Mouse (Mus musculus): ENCODE results near the gene Cacna1i. TPM values are rescaled to one million over a fixed set of nuclear protein-coding genes. Genes with fewer than 3 reads are reported as not detected.

Gene Cacna1i
- polyA plus RNA-seq, 1 experiment: 2.8 TPM

DNA sequence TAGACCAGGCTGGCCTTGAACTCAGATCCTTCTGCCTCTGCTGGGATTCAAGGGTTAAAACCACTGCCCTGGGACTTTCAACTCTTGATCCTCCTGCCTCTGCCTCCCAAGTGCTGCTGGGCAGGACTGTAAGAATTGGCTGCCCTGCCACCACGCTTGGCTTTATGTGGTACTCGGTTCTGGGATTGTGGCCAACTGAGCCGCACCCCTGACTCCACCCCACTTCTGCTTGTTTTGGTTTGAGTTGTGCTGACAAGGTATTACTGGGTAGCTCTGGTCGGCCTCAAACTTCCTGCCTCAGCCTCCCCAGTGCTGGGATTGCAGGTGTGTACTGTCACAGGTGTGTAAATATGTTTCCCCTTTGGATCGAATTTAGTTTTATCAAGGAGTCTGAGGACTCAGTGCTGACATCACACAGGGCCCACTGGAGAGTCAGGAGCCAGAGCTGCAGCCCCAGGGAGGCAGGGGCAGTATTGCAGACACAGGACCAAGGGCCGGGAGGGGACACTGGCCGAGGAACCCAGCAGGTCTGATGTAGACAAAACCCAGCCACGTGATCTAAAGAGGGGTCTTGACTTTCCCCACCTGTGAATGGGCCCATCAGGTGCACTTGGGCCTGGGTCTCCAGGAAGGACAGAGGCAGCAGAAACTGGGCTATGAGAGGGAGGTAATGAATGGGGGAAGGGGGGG lies 30.9 kb downstream of the Cacna1i start:
- Histone ChIP-seq H3K27ac (ENCODE audit: control insufficient read depth, insufficient read depth, low read depth, low read length, poor library complexity) (peak overlapping the region; percentile 4; the same call in 1 of the 2 replicates), H3K4me3 (replicated peaks; ENCODE audit: control insufficient read depth, low read depth, low read length) (no peak overlapping the region), H3K4me1 (ENCODE audit: control insufficient read depth, insufficient read depth, low read length) (peaks cover 5% of the 10 kb centered on the region)
- TF ChIP-seq CTCF (IDR thresholded peaks at IDR 0.05; ENCODE audit: control insufficient read depth, insufficient read depth, low read length): no peak
- TF ChIP-seq POLR2A (IDR thresholded peaks at IDR 0.05; ENCODE audit: borderline replicate concordance, control insufficient read depth, low read depth, low read length): no peak
- WGBS: 34% methylated on average over 8 of the region's 8 CpGs

DNA sequence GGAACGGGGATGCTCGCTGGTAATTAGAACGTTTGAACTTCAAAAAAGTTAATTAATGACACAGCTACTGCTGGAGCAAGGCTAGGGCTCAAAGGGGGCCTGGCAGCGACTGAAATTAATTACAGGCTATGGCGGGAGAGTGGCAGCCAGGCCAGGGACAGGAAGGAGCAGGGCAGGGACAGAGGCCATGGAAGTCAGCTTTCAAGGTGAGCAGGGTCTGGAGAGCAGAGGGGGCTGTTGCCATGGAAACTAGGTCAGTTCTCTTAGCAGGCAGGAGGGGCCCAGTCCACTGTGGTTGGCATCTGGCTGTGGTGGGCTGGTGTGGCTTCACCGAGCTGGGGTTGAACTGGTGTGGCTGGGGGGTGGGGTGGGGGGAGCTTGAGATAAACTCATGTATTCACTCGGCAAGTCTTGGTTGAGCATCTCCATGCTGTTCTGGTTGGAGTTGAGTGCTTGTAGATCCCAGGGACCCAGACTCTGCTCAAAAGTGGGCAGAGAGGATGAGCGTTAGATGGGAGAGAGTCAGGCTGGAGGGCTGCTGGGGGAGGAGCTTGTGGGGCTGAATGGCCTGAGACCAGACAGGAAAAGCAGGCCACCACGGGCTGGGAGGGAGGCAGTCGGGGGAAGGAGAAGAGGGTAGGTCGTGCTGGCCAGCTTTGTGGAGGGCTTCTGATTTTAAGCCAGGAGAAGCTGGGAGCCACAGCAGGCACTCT lies 31.7 kb downstream of the Cacna1i start:
- Histone ChIP-seq H3K4me1 (ENCODE audit: control insufficient read depth, insufficient read depth, low read length) (peaks cover 5% of the 10 kb centered on the region), H3K27ac (ENCODE audit: control insufficient read depth, insufficient read depth, low read depth, low read length, poor library complexity) (peak overlapping the region; percentile 49), H3K4me3 (replicated peaks; ENCODE audit: control insufficient read depth, low read depth, low read length) (no peak overlapping the region)
- 27% methylated on average over 11 of the region's 11 CpGs for WGBS
- no peak for TF ChIP-seq POLR2A (IDR thresholded peaks at IDR 0.05; ENCODE audit: borderline replicate concordance, control insufficient read depth, low read depth, low read length)

DNA sequence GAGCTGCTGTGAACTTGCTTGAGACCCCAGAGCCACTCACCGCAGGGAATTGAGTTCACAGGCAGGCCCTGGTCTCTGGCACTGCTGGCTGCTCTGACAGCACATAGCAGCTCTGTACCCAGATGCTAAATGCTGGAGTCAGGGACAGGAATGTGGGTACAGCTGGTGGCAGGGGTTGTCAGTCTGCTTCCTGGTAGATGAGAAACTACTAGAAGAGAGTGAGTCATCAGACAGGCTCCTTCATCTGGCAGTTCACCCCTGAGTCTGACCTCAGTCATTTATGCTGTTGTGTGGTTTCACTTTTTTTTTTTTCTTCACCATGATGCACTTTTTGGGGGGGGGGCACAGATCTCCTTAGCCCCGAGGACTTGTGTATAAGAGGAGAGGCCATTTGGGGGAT lies 32.3 kb downstream of the Cacna1i start:
- TF ChIP-seq CTCF (IDR thresholded peaks at IDR 0.05; ENCODE audit: control insufficient read depth, insufficient read depth, low read length) (no peak), POLR2A (IDR thresholded peaks at IDR 0.05; ENCODE audit: borderline replicate concordance, control insufficient read depth, low read depth, low read length) (no peak)
- Histone ChIP-seq H3K4me1 (ENCODE audit: control insufficient read depth, insufficient read depth, low read length) (peaks cover 5% of the 10 kb centered on the region), H3K4me3 (replicated peaks; ENCODE audit: control insufficient read depth, low read depth, low read length) (no peak overlapping the region), H3K27ac (ENCODE audit: control insufficient read depth, insufficient read depth, low read depth, low read length, poor library complexity) (peak overlapping the region; percentile 49)
- WGBS: 32% methylated on average over 2 of the region's 2 CpGs

DNA sequence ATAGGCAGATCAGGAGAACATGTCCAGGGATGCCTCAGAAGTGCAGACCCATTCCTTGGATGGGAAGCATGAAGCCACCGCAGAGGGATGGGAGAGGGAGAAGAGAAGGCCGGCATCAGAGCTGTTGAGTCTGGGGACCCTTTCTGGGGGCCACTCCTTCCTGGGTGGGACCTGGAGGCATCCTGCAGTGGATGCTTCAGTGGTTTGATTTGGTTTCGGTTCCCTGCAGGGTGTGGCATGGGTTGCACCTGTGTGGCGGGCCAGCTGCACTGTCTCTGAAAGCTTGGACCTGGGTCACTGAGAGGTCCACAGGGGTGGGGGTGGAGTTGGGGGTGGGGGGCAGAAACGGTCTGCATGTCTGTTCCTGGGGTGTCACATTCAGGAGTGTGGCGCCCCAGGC lies 32.9 kb downstream of the Cacna1i start:
- H3K4me1 ChIP-seq (ENCODE audit: control insufficient read depth, insufficient read depth, low read length): peaks cover 5% of the 10 kb centered on the region
- WGBS: 53% methylated on average over 6 of the region's 6 CpGs
- TF ChIP-seq CTCF (IDR thresholded peaks at IDR 0.05; ENCODE audit: control insufficient read depth, insufficient read depth, low read length) (no peak), POLR2A (IDR thresholded peaks at IDR 0.05; ENCODE audit: borderline replicate concordance, control insufficient read depth, low read depth, low read length) (no peak)
- H3K27ac ChIP-seq (ENCODE audit: control insufficient read depth, insufficient read depth, low read depth, low read length, poor library complexity): no peak overlapping the region
- H3K4me3 ChIP-seq (replicated peaks; ENCODE audit: control insufficient read depth, low read depth, low read length): peak overlapping the region; percentile 66

DNA sequence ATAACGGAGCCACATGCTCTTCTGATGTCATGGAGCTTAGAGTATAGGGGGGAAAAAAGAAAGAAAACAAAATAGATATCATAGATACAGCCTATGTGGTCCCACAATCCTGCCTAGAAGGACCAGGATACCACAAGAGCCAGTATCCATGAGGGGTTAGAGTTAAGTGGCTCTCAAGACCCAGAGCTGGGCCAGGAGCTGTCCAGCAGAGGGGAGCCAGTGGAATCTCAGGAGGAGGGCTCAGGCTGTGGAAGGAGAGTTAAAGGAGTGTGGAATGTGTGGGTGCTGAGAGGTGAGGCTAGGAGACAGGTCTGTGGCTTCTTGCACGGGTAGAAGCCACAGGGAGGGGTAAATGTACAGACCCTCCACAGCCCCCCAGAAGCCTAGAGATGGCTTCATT lies 38.2 kb downstream of the Cacna1i start:
- 51% methylated on average over 2 of the region's 2 CpGs for WGBS
- no peak overlapping the region for H3K27ac ChIP-seq (ENCODE audit: control insufficient read depth, insufficient read depth, low read depth, low read length, poor library complexity)
- peaks cover under 1% of the 10 kb centered on the region for H3K4me1 ChIP-seq (ENCODE audit: control insufficient read depth, insufficient read depth, low read length)
- H3K4me3 ChIP-seq (replicated peaks; ENCODE audit: control insufficient read depth, low read depth, low read length): no peak overlapping the region
- no peak for TF ChIP-seq CTCF (IDR thresholded peaks at IDR 0.05; ENCODE audit: control insufficient read depth, insufficient read depth, low read length)

DNA sequence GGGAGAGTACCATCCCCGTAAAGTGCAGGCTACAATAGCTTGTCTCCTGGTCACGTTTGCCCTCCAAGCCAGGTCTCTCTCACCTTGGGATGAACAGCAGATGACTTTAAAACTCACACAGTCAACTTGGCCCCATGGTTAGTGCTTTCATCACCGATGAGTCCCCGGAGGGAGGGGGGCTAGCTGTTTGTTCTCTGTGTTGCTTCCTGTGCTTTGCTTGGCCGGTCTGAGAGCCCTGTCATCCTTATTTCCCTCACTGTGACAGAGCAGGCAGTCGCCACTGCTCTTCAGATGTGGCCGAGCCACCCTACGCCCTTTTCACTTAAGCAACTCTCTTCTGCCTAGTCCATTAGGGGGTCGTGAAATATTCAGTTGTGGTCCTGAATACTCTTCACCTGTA lies 38.7 kb downstream of the Cacna1i start:
- H3K4me3 ChIP-seq (replicated peaks; ENCODE audit: control insufficient read depth, low read depth, low read length): no peak overlapping the region
- no peak for TF ChIP-seq CTCF (IDR thresholded peaks at IDR 0.05; ENCODE audit: control insufficient read depth, insufficient read depth, low read length)
- no peak for TF ChIP-seq POLR2A (IDR thresholded peaks at IDR 0.05; ENCODE audit: borderline replicate concordance, control insufficient read depth, low read depth, low read length)
- H3K4me1 ChIP-seq (ENCODE audit: control insufficient read depth, insufficient read depth, low read length): no peaks in the 10 kb centered on the region; the same call in 1 of the 2 replicates
- no peak overlapping the region for H3K27ac ChIP-seq (ENCODE audit: control insufficient read depth, insufficient read depth, low read depth, low read length, poor library complexity)
- WGBS: 52% methylated on average over 9 of the region's 9 CpGs

DNA sequence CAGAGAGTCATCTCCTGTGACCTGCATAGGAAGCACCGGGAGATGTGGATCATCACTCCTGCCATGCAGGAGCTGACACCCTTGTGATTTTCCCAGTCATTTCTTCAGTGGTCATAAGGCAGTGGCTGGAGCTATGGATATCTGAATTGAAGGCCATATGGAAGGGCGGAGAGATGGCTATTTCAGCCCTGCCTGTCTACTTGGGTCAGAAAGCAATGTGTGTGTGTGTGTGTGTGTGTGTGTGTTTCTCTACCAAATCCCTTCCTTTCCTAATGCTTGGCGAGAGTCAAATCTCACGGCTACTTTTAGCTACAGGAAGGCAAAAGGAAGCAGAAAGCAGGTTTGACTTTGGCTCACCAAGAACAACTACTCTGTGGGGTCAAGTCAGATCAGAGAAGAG lies 39.9 kb downstream of the Cacna1i start:
- TF ChIP-seq POLR2A (IDR thresholded peaks at IDR 0.05; ENCODE audit: borderline replicate concordance, control insufficient read depth, low read depth, low read length) (no peak), CTCF (IDR thresholded peaks at IDR 0.05; ENCODE audit: control insufficient read depth, insufficient read depth, low read length) (no peak)
- Histone ChIP-seq H3K4me3 (replicated peaks; ENCODE audit: control insufficient read depth, low read depth, low read length) (no peak overlapping the region), H3K4me1 (ENCODE audit: control insufficient read depth, insufficient read depth, low read length) (no peaks in the 10 kb centered on the region; the same call in 1 of the 2 replicates), H3K27ac (ENCODE audit: control insufficient read depth, insufficient read depth, low read depth, low read length, poor library complexity) (no peak overlapping the region)
- WGBS: 51% methylated on average over 4 of the region's 4 CpGs

DNA sequence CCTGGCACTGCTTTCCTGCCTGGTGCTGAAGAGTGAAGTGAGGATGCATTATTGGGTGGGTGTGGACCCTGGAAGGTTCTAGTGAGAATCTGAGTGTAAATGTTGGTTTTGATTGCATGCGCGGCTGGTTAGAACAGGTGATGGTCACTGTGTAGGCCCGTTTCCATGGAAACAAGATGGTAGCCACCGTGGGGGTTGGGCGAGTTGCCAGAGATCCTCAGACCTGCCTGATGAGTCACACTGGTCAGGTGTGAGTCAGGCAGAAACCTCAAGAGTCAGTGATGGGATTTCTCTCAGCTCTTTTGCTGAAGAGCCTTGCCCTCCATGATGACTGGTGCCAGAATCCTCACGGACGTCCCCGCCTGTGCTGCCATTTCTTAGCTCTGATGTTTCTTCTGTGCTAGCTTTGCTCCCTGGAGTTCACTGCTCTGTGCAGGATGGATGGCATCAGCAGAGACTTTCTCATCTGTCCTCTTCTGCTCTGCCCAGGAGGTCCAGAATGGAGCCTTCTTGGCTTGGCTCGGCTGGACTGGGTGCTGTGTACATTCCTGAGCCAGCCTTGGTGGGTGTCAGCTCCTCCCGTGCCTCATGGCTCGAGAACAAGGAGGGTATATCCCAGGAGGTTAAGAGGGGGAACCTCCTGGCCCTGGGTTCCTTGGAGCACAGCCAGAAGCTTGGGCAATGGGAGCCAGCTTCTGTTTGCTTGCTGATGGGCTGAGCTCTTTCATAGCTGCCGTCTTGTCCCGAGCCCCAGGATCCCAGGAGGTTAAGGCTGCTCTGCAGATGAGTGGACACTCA lies 40.9 kb downstream of the Cacna1i start:
- H3K4me3 ChIP-seq (replicated peaks; ENCODE audit: control insufficient read depth, low read depth, low read length): no peak overlapping the region
- H3K4me1 ChIP-seq (ENCODE audit: control insufficient read depth, insufficient read depth, low read length): no peaks in the 10 kb centered on the region; the same call in 1 of the 2 replicates
- WGBS: 76% methylated on average over 13 of the region's 13 CpGs
- no peak overlapping the region for H3K27ac ChIP-seq (ENCODE audit: control insufficient read depth, insufficient read depth, low read depth, low read length, poor library complexity)
- no peak for TF ChIP-seq POLR2A (IDR thresholded peaks at IDR 0.05; ENCODE audit: borderline replicate concordance, control insufficient read depth, low read depth, low read length)
- no peak for TF ChIP-seq CTCF (IDR thresholded peaks at IDR 0.05; ENCODE audit: control insufficient read depth, insufficient read depth, low read length)

Measured in bone marrow, adult 2 months (tissue).